In the genomic region with DNA sequence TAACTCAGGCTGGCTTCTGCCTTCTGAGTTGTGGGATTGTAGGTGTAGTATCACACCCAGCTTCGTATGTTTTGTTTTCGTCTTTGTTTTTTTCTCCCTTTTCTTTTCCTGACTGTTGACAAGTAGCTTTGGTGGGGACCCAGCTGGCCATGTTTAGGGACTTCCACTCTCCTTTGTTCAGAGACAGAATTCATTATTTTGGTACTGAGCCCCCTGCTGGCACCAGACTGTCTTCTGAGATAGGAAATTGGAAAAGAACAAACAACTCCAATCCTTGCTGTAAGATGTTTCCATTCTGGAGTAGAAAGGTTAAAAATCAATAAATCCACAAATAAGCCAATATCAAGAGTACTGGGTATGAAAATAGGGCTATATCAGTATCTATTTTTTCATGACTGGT, we compare ENCODE assay signal across 12 mouse cellular contexts. TPM values are rescaled to one million over a fixed set of nuclear protein-coding genes. Genes with fewer than 3 reads are reported as not detected.
A peak's percentile ranks its signal among the peaks of the same experiment; 100 is the strongest.
DNase-seq lines count a peak whose midpoint lies in the region; ATAC-seq and TF ChIP-seq lines count a peak whose summit lies in the region.
"Had no signal": no experiment of that assay in that cellular context is flagged by ENCODE, and none has a peak within 500 bp of the region (broad histone marks: within the 10 kb centered on the region; RNA-seq: fewer than 3 reads in every experiment).

No protein-coding gene starts in this region.

- no peaks in the 10 kb centered on the region for H3K9me3 ChIP-seq in intestine, postnatal 0 days (ENCODE audit: control insufficient read depth)
- H3K9me3 ChIP-seq in intestine, embryonic 16.5 days (ENCODE audit: control insufficient read depth, low read length), result no peaks in the 10 kb centered on the region
- no peaks in the 10 kb centered on the region for H3K9me3 ChIP-seq in CH12.LX (replicated peaks; ENCODE audit: low read length)
- no peaks in the 10 kb centered on the region for H3K9me3 ChIP-seq in embryonic facial prominence, embryonic 11.5 days (replicated peaks; ENCODE audit: control insufficient read depth, low read length)

- no peaks in the 10 kb centered on the region for H3K79me2 ChIP-seq in CH12.LX (replicated peaks; ENCODE audit: control insufficient read depth, extremely low read depth, insufficient read depth, poor library complexity, severe bottlenecking)

- H3K9ac ChIP-seq in intestine, postnatal 0 days (ENCODE audit: low read depth, low read length), result no peak overlapping the region
- no peak overlapping the region for H3K9ac ChIP-seq in intestine, embryonic 16.5 days (ENCODE audit: low read depth, low read length)
- no peak overlapping the region for H3K9ac ChIP-seq in CH12.LX (ENCODE audit: insufficient read depth, low read depth)
- H3K9ac ChIP-seq in embryonic facial prominence, embryonic 11.5 days (replicated peaks; ENCODE audit: low read length), result no peak overlapping the region

- peak overlapping the region; percentile 28; the same call in 1 of the 2 replicates for H3K27ac ChIP-seq in intestine, postnatal 0 days (ENCODE audit: low read depth, low read length)
- no peak overlapping the region for H3K27ac ChIP-seq in intestine, embryonic 16.5 days (ENCODE audit: low read length)
- no peak overlapping the region for H3K27ac ChIP-seq in CH12.LX (ENCODE audit: insufficient read depth, low read depth)
- H3K27ac ChIP-seq in embryonic facial prominence, embryonic 11.5 days (replicated peaks; ENCODE audit: low read depth, low read length), result no peak overlapping the region

- no peak for TF ChIP-seq EP300 in CH12.LX (IDR thresholded peaks at IDR 0.05; ENCODE audit: low read length)

- no peak overlapping the region for H3K4me3 ChIP-seq in intestine, postnatal 0 days (ENCODE audit: low read depth, low read length)
- no peak overlapping the region for H3K4me3 ChIP-seq in intestine, embryonic 16.5 days (ENCODE audit: low read length)
- no peak overlapping the region for H3K4me3 ChIP-seq in CH12.LX (replicated peaks in 1 of 3; ENCODE audit: low read depth in 2 of 3, low read length in 2 of 3, poor library complexity in 1 of 3)
- H3K4me3 ChIP-seq in embryonic facial prominence, embryonic 11.5 days (ENCODE audit: low read depth, low read length), result no peak overlapping the region

- H3K4me1 ChIP-seq in intestine, postnatal 0 days (replicated peaks; ENCODE audit: control insufficient read depth, insufficient read depth, low read length), result 0 out of 2 replicates have a peak, but pooled peaks cover 6% of the 10 kb centered on the region
- peaks cover 15% of the 10 kb centered on the region for H3K4me1 ChIP-seq in intestine, embryonic 16.5 days (ENCODE audit: control insufficient read depth, insufficient read depth, low read length)
- peaks cover 19 to 34% of the 10 kb centered on the region in 2 experiments for H3K4me1 ChIP-seq in CH12.LX (ENCODE audit: control insufficient read depth in 1 of 2, insufficient read depth in 2 of 2)
- H3K4me1 ChIP-seq in embryonic facial prominence, embryonic 11.5 days (ENCODE audit: control insufficient read depth, insufficient read depth, low read length), result no peaks in the 10 kb centered on the region; the same call in 1 of the 2 replicates

- no peak for DNase-seq in CH12.LX (ENCODE audit: extremely low read depth)
- peak; percentile 57 for DNase-seq in embryonic facial prominence, embryonic 11.5 days (ENCODE audit: low spot score)
- DNase-seq in kidney, postnatal 36 days, result peak; percentile 17 to 54
- DNase-seq in testis, postnatal 14 days (ENCODE audit: low spot score), result no peak
- DNase-seq in adrenal gland, adult (ENCODE audit: inconsistent age in 2 of 2, low spot score in 1 of 2), result no peak
- DNase-seq in urinary bladder, postnatal 10 days (ENCODE audit: low spot score), result no peak

- dilution Hi-C loops in CH12.LX (cut with MboI; ENCODE audit: extremely low pct_ligation_motif_present, extremely low pct_unique_long_range_greater_than_20kb, low sequenced_read_pairs), result no loop called here

- peak; percentile 36; the same call in 1 of the 2 replicates for TF ChIP-seq CTCF in intestine, postnatal 0 days (IDR thresholded peaks at IDR 0.05; ENCODE audit: low read depth)
- peak in 1 of 2 experiments; percentile 65; a peak in 2 of 4 replicates for TF ChIP-seq CTCF in CH12.LX (conservative IDR thresholded peaks at IDR 0.05 in 1 of 2, IDR thresholded peaks at IDR 0.05 in 1 of 2; ENCODE audit: low read depth in 2 of 2, low read length in 2 of 2)

- peaks cover 53% of the 10 kb centered on the region for H3K27me3 ChIP-seq in intestine, postnatal 0 days (replicated peaks; ENCODE audit: control insufficient read depth, insufficient read depth, low read length)
- peaks cover 38% of the 10 kb centered on the region for H3K27me3 ChIP-seq in intestine, embryonic 16.5 days (replicated peaks; ENCODE audit: control insufficient read depth, insufficient read depth, low read length)
- peaks cover 9% of the 10 kb centered on the region for H3K27me3 ChIP-seq in CH12.LX (replicated peaks)
- peaks cover 14% of the 10 kb centered on the region for H3K27me3 ChIP-seq in embryonic facial prominence, embryonic 11.5 days (ENCODE audit: control insufficient read depth, insufficient read depth, low read length)

- no peaks in the 10 kb centered on the region; the same call in 1 of the 2 replicates for H3K36me3 ChIP-seq in intestine, postnatal 0 days (ENCODE audit: control insufficient read depth, insufficient read depth)
- no peaks in the 10 kb centered on the region for H3K36me3 ChIP-seq in intestine, embryonic 16.5 days (ENCODE audit: control insufficient read depth, insufficient read depth, low read length)
- no peaks in the 10 kb centered on the region for H3K36me3 ChIP-seq in CH12.LX (replicated peaks in 1 of 2; ENCODE audit: control insufficient read depth in 1 of 2, insufficient read depth in 1 of 2, low read length in 1 of 2)
- H3K36me3 ChIP-seq in embryonic facial prominence, embryonic 11.5 days (replicated peaks; ENCODE audit: control insufficient read depth, insufficient read depth, low read depth, low read length), result no peaks in the 10 kb centered on the region
- H3K36me3 ChIP-seq: G1E had no signal

- in situ Hi-C loops in CH12.LX (cut with MboI; ENCODE audit: low pct_ligation_motif_present, low pct_unique_long_range_greater_than_20kb, low sequenced_read_pairs), result loop anchor here (5.0 kb wide), 1 partner anchor 34 kb away; no protein-coding TSS in a partner anchor

- WGBS in intestine, postnatal 0 days, result 73% methylated on average over 2 of the region's 2 CpGs
- 51% methylated on average over 2 of the region's 2 CpGs for WGBS in intestine, embryonic 16.5 days
- 51% methylated on average over 2 of the region's 2 CpGs for WGBS in embryonic facial prominence, embryonic 11.5 days

- ATAC-seq in intestine, postnatal 0 days, result no peak
- no peak for ATAC-seq in intestine, embryonic 16.5 days
- no peak for ATAC-seq in embryonic facial prominence, embryonic 11.5 days (replicated peaks; ENCODE audit: insufficient number of reproducible peaks, low FRiP score, low TSS enrichment, low read depth)

- no peak overlapping the region for H3K4me2 ChIP-seq in intestine, postnatal 0 days (replicated peaks; ENCODE audit: low read depth)
- no peak overlapping the region for H3K4me2 ChIP-seq in intestine, embryonic 16.5 days (ENCODE audit: low read depth, low read length)
- no peak overlapping the region for H3K4me2 ChIP-seq in CH12.LX (ENCODE audit: insufficient read depth, low read depth, poor library complexity, severe bottlenecking)
- H3K4me2 ChIP-seq in embryonic facial prominence, embryonic 11.5 days (ENCODE audit: low read depth, low read length), result no peak overlapping the region

- TF ChIP-seq RAD21 in CH12.LX (IDR thresholded peaks at IDR 0.05; ENCODE audit: low read depth, low read length), result peak; percentile 9

- TF ChIP-seq POLR2A in CH12.LX (IDR thresholded peaks at IDR 0.05; ENCODE audit: low read depth, low read length), result no peak

RNA-seq across cellular contexts. Expression of a gene that starts 3.7 kb away (rescaled TPM):
- polyA plus RNA-seq in intestine, postnatal 0 days (2015; fragmentation: Nextera tagmentation; extraction: Ambion mirVana), result 6.8 and 8.0 TPM in 2 replicates
- 15.1 and 16.4 TPM in 2 replicates for polyA plus RNA-seq in intestine, embryonic 16.5 days (2015; fragmentation: Nextera tagmentation; extraction: Ambion mirVana)
- 12.9 and 14.4 TPM in 2 replicates for total RNA-seq in CH12.LX (2012; rRNA removed)
- total RNA-seq in CH12.LX (2014; rRNA removed), result 9.2 TPM in 2 replicates
- 7.0 and 8.8 TPM in 2 replicates for polyA plus RNA-seq in CH12.LX (2012; ENCODE audit: insufficient read length, low read depth)
- polyA plus RNA-seq in embryonic facial prominence, embryonic 11.5 days (2014; fragmentation: Nextera tagmentation; extraction: Ambion mirVana), result 21.8 and 22.5 TPM in 2 replicates

RNA-seq across cellular contexts. Expression of a gene that starts 5.0 kb away (rescaled TPM):
- polyA plus RNA-seq in intestine, postnatal 0 days (2015; fragmentation: Nextera tagmentation; extraction: Ambion mirVana), result 24.7 and 28.5 TPM in 2 replicates
- 28.9 and 30.1 TPM in 2 replicates for polyA plus RNA-seq in intestine, embryonic 16.5 days (2015; fragmentation: Nextera tagmentation; extraction: Ambion mirVana)
- total RNA-seq in CH12.LX (2012; rRNA removed) (not detected in 2 replicates), CH12.LX (2014; rRNA removed) (not detected in 2 replicates)
- not detected in 2 replicates for polyA plus RNA-seq in CH12.LX (2012; ENCODE audit: insufficient read length, low read depth)
- 15.9 and 20.4 TPM in 2 replicates for polyA plus RNA-seq in embryonic facial prominence, embryonic 11.5 days (2014; fragmentation: Nextera tagmentation; extraction: Ambion mirVana)
- total RNA-seq: hematopoietic stem cell, adult 5-6 weeks had no signal
- polyA plus RNA-seq: G1E had no signal

RNA-seq across cellular contexts. Expression of a gene that starts 17.4 kb away (rescaled TPM):
- polyA plus RNA-seq in intestine, postnatal 0 days (2015; fragmentation: Nextera tagmentation; extraction: Ambion mirVana), result 11.3 and 12.7 TPM in 2 replicates
- polyA plus RNA-seq in intestine, embryonic 16.5 days (2015; fragmentation: Nextera tagmentation; extraction: Ambion mirVana), result 36.1 and 39.6 TPM in 2 replicates
- total RNA-seq in CH12.LX (2012; rRNA removed), result 67.0 and 75.4 TPM in 2 replicates
- 40.2 and 50.2 TPM in 2 replicates for total RNA-seq in CH12.LX (2014; rRNA removed)
- polyA plus RNA-seq in CH12.LX (2012; ENCODE audit: insufficient read length, low read depth), result 155 and 159 TPM in 2 replicates
- 74.3 and 83.0 TPM in 2 replicates for polyA plus RNA-seq in embryonic facial prominence, embryonic 11.5 days (2014; fragmentation: Nextera tagmentation; extraction: Ambion mirVana)

RNA-seq across cellular contexts. Expression of a gene that starts 19.6 kb away (rescaled TPM):
- 0.26 and 0.55 TPM in 2 replicates for polyA plus RNA-seq in intestine, postnatal 0 days (2015; fragmentation: Nextera tagmentation; extraction: Ambion mirVana)
- 2.2 and 3.0 TPM in 2 replicates for polyA plus RNA-seq in intestine, embryonic 16.5 days (2015; fragmentation: Nextera tagmentation; extraction: Ambion mirVana)
- total RNA-seq in CH12.LX (2012; rRNA removed) (0.25 and 0.34 TPM in 2 replicates), CH12.LX (2014; rRNA removed) (not detected in 2 replicates)
- polyA plus RNA-seq in CH12.LX (2012; ENCODE audit: insufficient read length, low read depth), result not detected in 2 replicates
- polyA plus RNA-seq in embryonic facial prominence, embryonic 11.5 days (2014; fragmentation: Nextera tagmentation; extraction: Ambion mirVana), result 0.29 and 0.39 TPM in 2 replicates
- total RNA-seq: G1E; hematopoietic stem cell, adult 5-6 weeks; megakaryocyte, adult 5-6 weeks had no signal

RNA-seq across cellular contexts. Expression of a gene that starts 21.8 kb away (rescaled TPM):
- not detected in 2 replicates for polyA plus RNA-seq in intestine, postnatal 0 days (2015; fragmentation: Nextera tagmentation; extraction: Ambion mirVana)
- polyA plus RNA-seq in intestine, embryonic 16.5 days (2015; fragmentation: Nextera tagmentation; extraction: Ambion mirVana), result not detected in 2 replicates
- total RNA-seq in CH12.LX (2012; rRNA removed), result not detected in 2 replicates
- total RNA-seq in CH12.LX (2014; rRNA removed), result not detected in 2 replicates
- polyA plus RNA-seq in CH12.LX (2012; ENCODE audit: insufficient read length, low read depth), result not detected in 2 replicates
- not detected in 2 replicates for polyA plus RNA-seq in embryonic facial prominence, embryonic 11.5 days (2014; fragmentation: Nextera tagmentation; extraction: Ambion mirVana)
- total RNA-seq: G1E; hematopoietic stem cell, adult 5-6 weeks; megakaryocyte, adult 5-6 weeks had no signal
- polyA plus RNA-seq: G1E; small intestine, adult 2 months had no signal

Comparison
In these comparisons a context has a peak if more than half of its experiments do, and no peak if none do; other contexts are left out.
1. DNase-seq: peak in embryonic facial prominence, embryonic 11.5 days (single experiment) and kidney, postnatal 36 days (2 of 2); none in CH12.LX (single experiment), testis, postnatal 14 days (single experiment), adrenal gland, adult (0 of 2) and urinary bladder, postnatal 10 days (single experiment).
2. RNA of a gene that starts 5.0 kb away (polyA plus RNA-seq): 28.9 to 30.1 TPM in intestine, embryonic 16.5 days, 24.7 to 28.5 TPM in intestine, postnatal 0 days and 15.9 to 20.4 TPM in embryonic facial prominence, embryonic 11.5 days; not detected in CH12.LX; every median in the first group is over 10 times any median in the second.